ENCODE assay signal across 17 mouse cellular contexts in genomic region chr9:44077266-44077910, GRCm38 (mm10). TPM values are rescaled to one million over a fixed set of nuclear protein-coding genes. Genes with fewer than 3 reads are reported as not detected.
A peak's percentile ranks its signal among the peaks of the same experiment; 100 is the strongest.
DNase-seq lines count a peak whose midpoint lies in the region; ATAC-seq and TF ChIP-seq lines count a peak whose summit lies in the region.
"Had no signal": no experiment of that assay in that cellular context is flagged by ENCODE, and none has a peak within 500 bp of the region (broad histone marks: within the 10 kb centered on the region; RNA-seq: fewer than 3 reads in every experiment).

No protein-coding gene starts in this region.

- TF ChIP-seq POLR2A in kidney, adult 2 months (IDR thresholded peaks at IDR 0.05; ENCODE audit: low read depth, low read length) = no peak

- H3K27ac ChIP-seq in kidney, adult 2 months (ENCODE audit: insufficient read depth, low read depth, low read length) = peak overlapping the region; percentile 96
- no peak overlapping the region for H3K27ac ChIP-seq in midbrain, embryonic 16.5 days (ENCODE audit: low read length)
- no peak overlapping the region for H3K27ac ChIP-seq in midbrain, embryonic 11.5 days (ENCODE audit: low read depth, low read length)
- H3K27ac ChIP-seq: embryonic facial prominence, embryonic 13.5 days; hindbrain, embryonic 15.5 days; limb, embryonic 13.5 days had no signal

- H3K9me3 ChIP-seq in midbrain, embryonic 16.5 days (replicated peaks; ENCODE audit: control insufficient read depth, low read length, poor library complexity, severe bottlenecking) = no peaks in the 10 kb centered on the region
- no peaks in the 10 kb centered on the region for H3K9me3 ChIP-seq in midbrain, embryonic 11.5 days (ENCODE audit: control insufficient read depth, low read length)
- H3K9me3 ChIP-seq: embryonic facial prominence, embryonic 13.5 days; G1E; hindbrain, embryonic 15.5 days; limb, embryonic 13.5 days had no signal

- H3K4me2 ChIP-seq in midbrain, embryonic 16.5 days (ENCODE audit: low read length) = 0 out of 2 replicates have a peak overlapping the region, but pooled peaks have one; percentile 10
- H3K4me2 ChIP-seq in midbrain, embryonic 11.5 days = no peak overlapping the region
- H3K4me2 ChIP-seq: embryonic facial prominence, embryonic 13.5 days; hindbrain, embryonic 15.5 days; limb, embryonic 13.5 days had no signal

- 82% methylated on average over 11 of the region's 11 CpGs for WGBS in kidney, adult 2 months
- WGBS in midbrain, embryonic 16.5 days = 87% methylated on average over 11 of the region's 11 CpGs
- WGBS in midbrain, embryonic 11.5 days = 86% methylated on average over 11 of the region's 11 CpGs

- H3K4me3 ChIP-seq in kidney, adult 2 months (ENCODE audit: insufficient read depth, low read depth, low read length) = no peak overlapping the region
- no peak overlapping the region for H3K4me3 ChIP-seq in midbrain, embryonic 16.5 days (ENCODE audit: low read depth, low read length)
- H3K4me3 ChIP-seq in midbrain, embryonic 11.5 days (ENCODE audit: low read depth, low read length) = no peak overlapping the region
- H3K4me3 ChIP-seq: embryonic facial prominence, embryonic 13.5 days; hindbrain, embryonic 15.5 days; limb, embryonic 13.5 days had no signal

- DNase-seq in heart, adult 11 months = peak; percentile 87
- DNase-seq in heart, adult 8-10 months (ENCODE audit: low spot score) = no peak
- no peak for DNase-seq in kidney, adult 2 months
- no peak for DNase-seq in kidney, postnatal 4 days
- DNase-seq in midbrain, embryonic 11.5 days (ENCODE audit: low spot score, missing footprints) = no peak
- no peak for DNase-seq in ovary, postnatal 36 days (ENCODE audit: low spot score)
- DNase-seq: right cerebral cortex, postnatal 4 days had no signal

- no peaks in the 10 kb centered on the region for H3K27me3 ChIP-seq in kidney, adult 2 months (replicated peaks; ENCODE audit: control insufficient read depth, insufficient read depth, low read length)
- peaks cover 5% of the 10 kb centered on the region; the same call in 1 of the 2 replicates for H3K27me3 ChIP-seq in midbrain, embryonic 16.5 days (ENCODE audit: control insufficient read depth, insufficient read depth, low read depth, low read length)
- H3K27me3 ChIP-seq in midbrain, embryonic 11.5 days (ENCODE audit: control insufficient read depth, insufficient read depth, low read length) = peaks cover 4% of the 10 kb centered on the region; the same call in 1 of the 2 replicates
- H3K27me3 ChIP-seq: embryonic facial prominence, embryonic 13.5 days had no signal

- ATAC-seq in midbrain, embryonic 16.5 days = no peak
- no peak for ATAC-seq in midbrain, embryonic 11.5 days (ENCODE audit: low FRiP score)

- TF ChIP-seq CTCF in kidney, adult 2 months (conservative IDR thresholded peaks at IDR 0.05; ENCODE audit: insufficient read depth, insufficient read length, low read depth, low read length) = no peak

- H3K36me3 ChIP-seq in kidney, adult 2 months (ENCODE audit: control insufficient read depth, insufficient read depth, low read length) = no peaks in the 10 kb centered on the region
- no peaks in the 10 kb centered on the region for H3K36me3 ChIP-seq in midbrain, embryonic 16.5 days (ENCODE audit: control insufficient read depth, insufficient read depth, low read length)
- H3K36me3 ChIP-seq in midbrain, embryonic 11.5 days (ENCODE audit: control insufficient read depth, insufficient read depth, low read length) = no peaks in the 10 kb centered on the region
- H3K36me3 ChIP-seq: embryonic facial prominence, embryonic 13.5 days; hindbrain, embryonic 15.5 days; limb, embryonic 13.5 days had no signal

- peaks cover 48% of the 10 kb centered on the region for H3K4me1 ChIP-seq in kidney, adult 2 months (ENCODE audit: control insufficient read depth, insufficient read depth, low read length)
- no peaks in the 10 kb centered on the region; the same call in 1 of the 2 replicates for H3K4me1 ChIP-seq in midbrain, embryonic 16.5 days (ENCODE audit: control insufficient read depth, insufficient read depth, low read length)
- H3K4me1 ChIP-seq in midbrain, embryonic 11.5 days (ENCODE audit: control insufficient read depth, insufficient read depth, low read length) = peaks cover 18% of the 10 kb centered on the region

- H3K9ac ChIP-seq in midbrain, embryonic 16.5 days (ENCODE audit: low read depth, low read length) = no peak overlapping the region
- no peak overlapping the region for H3K9ac ChIP-seq in midbrain, embryonic 11.5 days (ENCODE audit: low read length)
- H3K9ac ChIP-seq: embryonic facial prominence, embryonic 13.5 days; hindbrain, embryonic 15.5 days; limb, embryonic 13.5 days had no signal

RNA-seq across cellular contexts. Expression of gene Usp2, which starts 10.6 kb away (rescaled TPM):
- total RNA-seq in heart, adult 8-10 months (2022) = 100 to 1,000 TPM; 160 to 205 (median 195) TPM
- 55.5 and 66.8 TPM in 2 replicates for polyA plus RNA-seq in kidney, adult 2 months (2012; rRNA removed)
- 6.7 and 9.7 TPM in 2 replicates for polyA plus RNA-seq in midbrain, embryonic 16.5 days (2015; fragmentation: Nextera tagmentation; extraction: Ambion mirVana)
- polyA plus RNA-seq in midbrain, embryonic 11.5 days (2014; fragmentation: Nextera tagmentation; extraction: Ambion mirVana) = 7.3 and 9.7 TPM in 2 replicates

RNA-seq across cellular contexts. Expression of gene Mfrp, which starts 24.1 kb away (rescaled TPM):
- total RNA-seq in heart, adult 8-10 months (2022) = not detected
- 4.4 and 5.4 TPM in 2 replicates for polyA plus RNA-seq in kidney, adult 2 months (2012; rRNA removed)
- 0.15 and 0.16 TPM in 2 replicates for polyA plus RNA-seq in midbrain, embryonic 16.5 days (2015; fragmentation: Nextera tagmentation; extraction: Ambion mirVana)
- not detected in 2 replicates for polyA plus RNA-seq in midbrain, embryonic 11.5 days (2014; fragmentation: Nextera tagmentation; extraction: Ambion mirVana)
- total RNA-seq: G1E; megakaryocyte-erythroid progenitor cell, adult 5-6 weeks; monocyte, adult 5-6 weeks had no signal
- polyA plus RNA-seq: G1E; liver, embryonic 16.5 days; neural tube, embryonic 14.5 days had no signal

RNA-seq across cellular contexts. Expression of gene C1qtnf5, which starts 29.7 kb away (rescaled TPM):
- 10 to 100 TPM in 1 of 4 experiments, 1 to 10 TPM in 3; 7.6 to 12.9 (median 8.9) TPM for total RNA-seq in heart, adult 8-10 months (2022)
- polyA plus RNA-seq in kidney, adult 2 months (2012; rRNA removed) = 16.8 and 19.6 TPM in 2 replicates
- polyA plus RNA-seq in midbrain, embryonic 16.5 days (2015; fragmentation: Nextera tagmentation; extraction: Ambion mirVana) = 4.6 and 5.5 TPM in 2 replicates
- polyA plus RNA-seq in midbrain, embryonic 11.5 days (2014; fragmentation: Nextera tagmentation; extraction: Ambion mirVana) = 0.85 and 0.99 TPM in 2 replicates
- total RNA-seq: G1E; megakaryocyte-erythroid progenitor cell, adult 5-6 weeks; monocyte, adult 5-6 weeks had no signal

RNA-seq across cellular contexts. Expression of gene Thy1, which starts 34.2 kb away (rescaled TPM):
- total RNA-seq in heart, adult 8-10 months (2022) = 10 to 100 TPM in 2 of 4 experiments, 1 to 10 TPM in 2; 8.9 to 12.4 (median 11.0) TPM
- polyA plus RNA-seq in kidney, adult 2 months (2012; rRNA removed) = 9.2 and 20.6 TPM in 2 replicates
- 2.9 and 6.4 TPM in 2 replicates for polyA plus RNA-seq in midbrain, embryonic 16.5 days (2015; fragmentation: Nextera tagmentation; extraction: Ambion mirVana)
- not detected in 2 replicates for polyA plus RNA-seq in midbrain, embryonic 11.5 days (2014; fragmentation: Nextera tagmentation; extraction: Ambion mirVana)
- total RNA-seq: G1E had no signal
- polyA plus RNA-seq: G1E had no signal

RNA-seq across cellular contexts. Expression of gene Gm49380, which starts 35.9 kb away (rescaled TPM):
- under 1 TPM; 0.11 to 0.47 (median 0.30) TPM for total RNA-seq in heart, adult 8-10 months (2022)
- polyA plus RNA-seq in kidney, adult 2 months (2012; rRNA removed) = not detected in 2 replicates
- polyA plus RNA-seq in midbrain, embryonic 16.5 days (2015; fragmentation: Nextera tagmentation; extraction: Ambion mirVana) = 0.10 and 0.15 TPM in 2 replicates
- polyA plus RNA-seq in midbrain, embryonic 11.5 days (2014; fragmentation: Nextera tagmentation; extraction: Ambion mirVana) = 0.23 and 0.36 TPM in 2 replicates
- total RNA-seq: megakaryocyte-erythroid progenitor cell, adult 5-6 weeks; monocyte, adult 5-6 weeks had no signal
- polyA plus RNA-seq: G1E; hindbrain, embryonic 15.5 days; liver, embryonic 16.5 days; thymus, adult 2 months had no signal
